Mouse (Mus musculus) A20 (cell line): Measurements from ENCODE around the gene Lysmd2.
"Not testable (repeated sequence)": the region's sequence is repeated elsewhere in the genome, so short reads cannot be mapped to it uniquely, and the experiment has no call there.

Source experiments
- DNase-seq: peaks from one replicate; pipeline ENCODE4 v3.0.0-alpha.2; 2011; ENCODE audit warnings: low read depth, low spot score

Gene Lysmd2

GRCm38 (mm10) chr9:75626308-75626604, 715 bp downstream of the Lysmd2 start:
- DNase-seq = no peak

GRCm38 (mm10) chr9:75630823-75631454, 5.4 kb downstream of the Lysmd2 start:
- peak; percentile 81 for DNase-seq

GRCm38 (mm10) chr9:75632111-75632510, 6.6 kb downstream of the Lysmd2 start:
- no peak for DNase-seq

GRCm38 (mm10) chr9:75632902-75633301, 7.4 kb downstream of the Lysmd2 start:
- no peak for DNase-seq

DNA sequence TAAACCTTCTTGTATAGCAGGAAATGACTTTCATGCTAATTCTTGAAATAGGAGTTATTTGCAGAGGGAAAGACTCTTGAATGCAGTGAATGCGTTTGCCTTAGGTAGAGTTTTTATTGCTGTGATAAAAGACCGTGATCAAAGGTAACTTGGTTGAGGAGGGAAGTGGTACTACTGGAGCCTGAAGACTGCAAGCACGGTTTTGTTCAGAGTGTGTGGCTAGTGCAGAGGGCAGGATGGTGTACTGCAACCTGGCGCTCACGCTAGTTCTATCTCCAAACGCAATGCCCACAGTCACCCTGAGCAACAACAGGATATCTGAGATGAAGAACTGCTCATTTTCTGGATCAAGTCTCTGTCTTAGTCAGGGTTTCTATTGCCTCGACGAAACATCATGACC, 8.1 kb downstream of the Lysmd2 start:
- DNase-seq = no peak

DNA sequence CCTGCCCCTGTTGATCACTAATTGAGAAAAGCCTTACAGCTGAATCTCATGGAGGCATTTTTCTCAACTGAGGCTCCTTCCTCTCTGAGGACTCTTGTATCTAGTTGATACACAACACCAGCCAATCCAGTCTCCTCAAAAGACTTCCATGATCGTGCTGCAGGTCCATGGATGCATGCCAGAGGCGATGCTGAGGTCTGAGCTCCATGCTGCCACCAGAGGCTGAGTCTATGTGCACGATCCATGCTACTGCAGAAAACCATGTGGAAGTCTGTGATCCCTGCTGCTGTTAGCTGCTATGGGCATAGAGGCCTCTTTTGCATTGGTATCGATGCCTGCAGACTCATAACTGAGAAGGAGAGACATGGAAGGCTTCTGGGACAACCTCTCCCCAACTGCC, 8.7 kb downstream of the Lysmd2 start:
- no peak for DNase-seq

DNA sequence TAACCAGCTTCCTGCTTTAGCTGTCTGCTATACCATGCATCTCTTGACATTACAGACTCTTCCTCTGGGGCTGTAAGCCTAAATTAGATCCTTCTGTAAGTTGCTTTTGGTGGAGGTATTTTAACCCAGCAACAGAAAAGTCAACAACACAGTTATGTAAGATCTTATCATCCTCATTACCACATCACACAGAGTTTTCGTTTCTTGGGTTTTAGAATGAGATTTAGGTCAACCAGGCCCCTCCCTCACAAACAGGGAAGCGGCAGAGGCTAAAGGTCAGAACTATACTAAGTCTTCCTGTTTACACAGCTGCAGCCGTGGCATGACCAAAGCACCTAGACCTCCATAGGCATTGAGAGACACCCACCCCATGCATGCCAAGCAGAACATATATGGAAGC, 19.9 kb downstream of the Lysmd2 start:
- peak; percentile 35 for DNase-seq

DNA sequence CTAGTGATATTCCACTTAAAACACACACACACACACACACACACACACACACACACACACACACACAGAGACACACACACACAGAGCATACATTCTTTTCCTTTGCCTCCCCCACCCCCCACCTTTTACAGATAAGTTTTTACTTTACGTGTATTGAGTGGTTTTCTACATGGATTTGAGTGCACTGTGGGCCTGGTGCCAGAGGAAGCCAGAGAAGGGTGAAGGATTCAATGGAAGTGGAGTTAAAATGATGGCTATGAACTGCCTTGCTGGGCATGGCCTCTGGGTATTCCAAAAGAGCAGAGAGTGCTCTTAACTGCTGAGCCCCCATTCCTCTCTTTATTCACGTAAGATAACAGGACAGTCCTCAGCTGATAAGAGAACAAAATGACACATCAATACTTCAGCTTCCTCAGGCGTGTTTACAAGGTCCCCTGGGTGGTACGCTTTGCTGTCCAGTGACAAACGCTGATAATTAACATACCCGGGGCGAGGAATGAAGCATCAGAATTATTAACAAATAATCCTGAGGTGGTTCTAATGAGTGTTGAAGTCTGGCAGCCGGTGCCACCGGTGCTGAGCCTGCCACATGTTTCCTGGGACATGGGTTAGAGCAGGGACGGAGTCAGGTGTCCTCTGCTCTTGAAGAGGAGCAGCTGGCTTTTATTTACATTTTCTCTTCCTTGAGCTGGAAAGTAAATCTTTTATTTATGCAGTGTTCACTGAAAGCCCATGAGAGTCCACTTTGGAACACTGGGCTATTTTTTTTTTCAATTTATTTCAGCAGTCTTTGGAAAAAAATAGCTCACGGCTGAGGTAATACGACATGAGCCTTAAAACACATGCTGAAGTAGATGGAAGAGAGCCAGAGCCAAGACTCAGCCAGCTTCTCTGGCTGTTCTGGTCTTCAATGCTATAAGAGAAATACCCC, 28.7 kb downstream of the Lysmd2 start:
- no peak for DNase-seq

GRCm38 (mm10) chr9:75656456-75656855, 30.9 kb downstream of the Lysmd2 start:
- DNase-seq = not testable (repeated sequence)

GRCm38 (mm10) chr9:75660917-75661316, 35.4 kb downstream of the Lysmd2 start:
- DNase-seq = no peak

DNA sequence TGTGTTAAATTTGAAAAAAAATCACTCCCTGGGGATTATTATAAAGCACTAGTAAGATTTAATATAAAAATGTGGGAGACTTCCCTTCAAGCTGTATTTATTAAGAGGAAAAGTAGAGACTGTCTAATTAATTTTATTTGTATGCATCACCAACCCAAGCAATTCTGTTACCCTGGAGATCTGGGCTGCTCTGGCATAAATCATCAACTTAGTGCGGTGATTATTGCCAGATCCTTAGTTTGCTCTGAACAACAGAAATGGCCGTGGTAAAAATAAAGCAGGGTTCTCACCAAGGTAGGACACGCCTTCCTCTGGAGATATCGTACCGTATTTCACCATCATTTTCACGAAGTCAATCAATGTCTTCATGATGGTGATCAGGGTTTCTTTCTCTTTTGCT, 39.8 kb downstream of the Lysmd2 start:
- no peak for DNase-seq

- no peak for DNase-seq
These were observed 41.1 kb downstream of the Lysmd2 start for GRCm38 (mm10) chr9:75666612-75667011.

GRCm38 (mm10) chr9:75672769-75673168, 47.2 kb downstream of the Lysmd2 start:
- no peak for DNase-seq

- no peak for DNase-seq
These were observed 50.7 kb downstream of the Lysmd2 start for GRCm38 (mm10) chr9:75676226-75676625.

GRCm38 (mm10) chr9:75678341-75678740, 52.8 kb downstream of the Lysmd2 start:
- no peak for DNase-seq

- no peak for DNase-seq
These were observed 54.1 kb downstream of the Lysmd2 start for GRCm38 (mm10) chr9:75679629-75680028.

- DNase-seq = no peak
These were observed 55.1 kb downstream of the Lysmd2 start for GRCm38 (mm10) chr9:75680606-75681005.

GRCm38 (mm10) chr9:75683426-75684191, 58.1 kb downstream of the Lysmd2 start, which contains the start of gene Scg3:
Gene Scg3, minus strand, starts transcription at chr9:75684056.
- no peak for DNase-seq

DNA sequence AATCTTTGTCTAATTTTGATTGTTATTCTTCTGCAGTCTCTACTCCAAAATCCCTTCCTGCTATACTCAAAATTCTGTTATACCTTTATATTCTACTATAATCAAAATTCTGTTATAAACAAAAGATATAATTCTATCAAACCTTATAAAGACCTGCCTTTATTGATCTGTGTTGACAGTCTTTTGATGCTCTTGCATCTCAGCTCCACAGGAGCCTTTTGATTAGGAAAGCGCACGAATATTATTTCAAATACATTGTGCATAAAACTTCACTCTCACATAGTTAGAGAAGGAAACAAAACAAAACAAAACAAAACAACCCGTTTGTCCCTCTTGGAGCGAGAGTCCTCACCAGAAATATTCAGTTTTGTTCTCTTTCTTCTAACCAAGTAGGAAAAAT, 58.8 kb downstream of the Lysmd2 start:
- DNase-seq = no peak

DNA sequence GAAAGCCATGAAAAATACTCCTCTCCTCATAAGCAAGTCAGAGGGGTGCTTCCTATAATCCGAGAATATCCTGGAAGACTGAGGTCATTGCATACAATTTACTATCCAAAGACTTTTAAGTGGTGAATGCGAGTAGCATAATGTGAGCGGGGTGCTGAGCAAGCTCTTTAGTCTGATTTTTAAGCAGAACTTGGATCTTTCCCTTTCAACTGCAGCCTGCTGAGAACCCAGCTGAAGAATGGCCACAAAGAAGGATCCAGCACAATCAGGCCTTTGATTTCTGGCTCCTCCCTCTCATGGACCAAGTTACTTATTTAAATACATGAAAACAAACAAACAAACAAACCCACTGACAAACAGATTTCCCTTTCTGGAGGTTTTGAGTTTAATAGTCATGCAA, 59.2 kb downstream of the Lysmd2 start:
- DNase-seq = no peak
